Mouse (Mus musculus): ENCODE results near the gene Gpm6b. TPM values are rescaled to one million over a fixed set of nuclear protein-coding genes. Genes with fewer than 3 reads are reported as not detected.

Gpm6b gene
- polyA plus RNA-seq, 1 experiment from 2014 or later: 5.1 TPM

GRCm38 (mm10) chrX:166354913-166355312 is 116.2 kb downstream of the Gpm6b start:
- Histone ChIP-seq H3K36me3 (ENCODE audit: control insufficient read depth, insufficient read depth, low read length) (no peaks in the 10 kb centered on the region), H3K4me3 (ENCODE audit: low read depth, low read length) (no peak overlapping the region), H3K9me3 (ENCODE audit: control insufficient read depth, low read length) (no peaks in the 10 kb centered on the region), H3K27me3 (replicated peaks; ENCODE audit: control insufficient read depth, insufficient read depth, low read length) (peaks cover 2% of the 10 kb centered on the region; the same call in 1 of the 2 replicates), H3K27ac (ENCODE audit: low read depth, low read length) (no peak overlapping the region), H3K4me1 (replicated peaks; ENCODE audit: control insufficient read depth, insufficient read depth, low read length) (no peaks in the 10 kb centered on the region), H3K4me2 (no peak overlapping the region), H3K9ac (ENCODE audit: low read depth, low read length) (no peak overlapping the region)
- DNase-seq (ENCODE audit: low spot score): no peak
- 54% methylated on average over 1 of the region's 1 CpGs for WGBS
- no peak for ATAC-seq (replicated peaks; ENCODE audit: low FRiP score)

GRCm38 (mm10) chrX:166356276-166356675 is 117.6 kb downstream of the Gpm6b start:
- no peaks in the 10 kb centered on the region for H3K9me3 ChIP-seq (ENCODE audit: control insufficient read depth, low read length)
- H3K27me3 ChIP-seq (replicated peaks; ENCODE audit: control insufficient read depth, insufficient read depth, low read length): peaks cover 7% of the 10 kb centered on the region
- no peaks in the 10 kb centered on the region for H3K36me3 ChIP-seq (ENCODE audit: control insufficient read depth, insufficient read depth, low read length)
- DNase-seq (ENCODE audit: low spot score) (no peak), ATAC-seq (replicated peaks; ENCODE audit: low FRiP score) (no peak)
- no peak overlapping the region for H3K9ac ChIP-seq (ENCODE audit: low read depth, low read length)
- no peak overlapping the region for H3K4me2 ChIP-seq
- 90% methylated on average over 3 of the region's 3 CpGs for WGBS
- H3K4me3 ChIP-seq (ENCODE audit: low read depth, low read length): no peak overlapping the region
- no peak overlapping the region for H3K27ac ChIP-seq (ENCODE audit: low read depth, low read length)
- H3K4me1 ChIP-seq (replicated peaks; ENCODE audit: control insufficient read depth, insufficient read depth, low read length): no peaks in the 10 kb centered on the region

GRCm38 (mm10) chrX:166358955-166359354 is 120.2 kb downstream of the Gpm6b start:
- WGBS: 67% methylated on average over 2 of the region's 2 CpGs
- no peak overlapping the region for H3K27ac ChIP-seq (ENCODE audit: low read depth, low read length)
- no peaks in the 10 kb centered on the region for H3K9me3 ChIP-seq (ENCODE audit: control insufficient read depth, low read length)
- no peaks in the 10 kb centered on the region for H3K36me3 ChIP-seq (ENCODE audit: control insufficient read depth, insufficient read depth, low read length)
- no peak for ATAC-seq (replicated peaks; ENCODE audit: low FRiP score)
- H3K27me3 ChIP-seq (replicated peaks; ENCODE audit: control insufficient read depth, insufficient read depth, low read length): peaks cover 5% of the 10 kb centered on the region
- no peak overlapping the region for H3K4me2 ChIP-seq
- no peaks in the 10 kb centered on the region for H3K4me1 ChIP-seq (replicated peaks; ENCODE audit: control insufficient read depth, insufficient read depth, low read length)
- DNase-seq (ENCODE audit: low spot score): no peak
- no peak overlapping the region for H3K4me3 ChIP-seq (ENCODE audit: low read depth, low read length)
- H3K9ac ChIP-seq (ENCODE audit: low read depth, low read length): no peak overlapping the region

GRCm38 (mm10) chrX:166359927-166360440 is 121.3 kb downstream of the Gpm6b start:
- H3K4me3 ChIP-seq (ENCODE audit: low read depth, low read length): no peak overlapping the region
- no peaks in the 10 kb centered on the region for H3K36me3 ChIP-seq (ENCODE audit: control insufficient read depth, insufficient read depth, low read length)
- no peak overlapping the region for H3K4me2 ChIP-seq
- no peak overlapping the region for H3K27ac ChIP-seq (ENCODE audit: low read depth, low read length)
- ATAC-seq (replicated peaks; ENCODE audit: low FRiP score) (no peak), DNase-seq (ENCODE audit: low spot score) (no peak)
- no peak overlapping the region for H3K9ac ChIP-seq (ENCODE audit: low read depth, low read length)
- H3K4me1 ChIP-seq (replicated peaks; ENCODE audit: control insufficient read depth, insufficient read depth, low read length): no peaks in the 10 kb centered on the region
- H3K27me3 ChIP-seq (replicated peaks; ENCODE audit: control insufficient read depth, insufficient read depth, low read length): peaks cover 5% of the 10 kb centered on the region
- H3K9me3 ChIP-seq (ENCODE audit: control insufficient read depth, low read length): no peaks in the 10 kb centered on the region
- WGBS: 64% methylated on average over 2 of the region's 2 CpGs

- 67% methylated on average over 4 of the region's 4 CpGs for WGBS
- Histone ChIP-seq H3K4me1 (replicated peaks; ENCODE audit: control insufficient read depth, insufficient read depth, low read length) (no peaks in the 10 kb centered on the region), H3K9ac (ENCODE audit: low read depth, low read length) (no peak overlapping the region), H3K4me3 (ENCODE audit: low read depth, low read length) (no peak overlapping the region), H3K4me2 (no peak overlapping the region), H3K36me3 (ENCODE audit: control insufficient read depth, insufficient read depth, low read length) (no peaks in the 10 kb centered on the region), H3K27me3 (replicated peaks; ENCODE audit: control insufficient read depth, insufficient read depth, low read length) (peaks cover 5% of the 10 kb centered on the region), H3K9me3 (ENCODE audit: control insufficient read depth, low read length) (no peaks in the 10 kb centered on the region), H3K27ac (ENCODE audit: low read depth, low read length) (no peak overlapping the region)
- DNase-seq (ENCODE audit: low spot score) (no peak), ATAC-seq (replicated peaks; ENCODE audit: low FRiP score) (no peak)
These were observed 121.7 kb downstream of the Gpm6b start for GRCm38 (mm10) chrX:166360455-166360854.

GRCm38 (mm10) chrX:166365458-166366213 is 126.9 kb downstream of the Gpm6b start:
- Histone ChIP-seq H3K36me3 (ENCODE audit: control insufficient read depth, insufficient read depth, low read length) (no peaks in the 10 kb centered on the region), H3K9me3 (ENCODE audit: control insufficient read depth, low read length) (no peaks in the 10 kb centered on the region), H3K4me3 (ENCODE audit: low read depth, low read length) (no peak overlapping the region), H3K4me2 (no peak overlapping the region), H3K27ac (ENCODE audit: low read depth, low read length) (no peak overlapping the region), H3K27me3 (replicated peaks; ENCODE audit: control insufficient read depth, insufficient read depth, low read length) (peaks cover 9% of the 10 kb centered on the region), H3K4me1 (replicated peaks; ENCODE audit: control insufficient read depth, insufficient read depth, low read length) (no peaks in the 10 kb centered on the region), H3K9ac (ENCODE audit: low read depth, low read length) (no peak overlapping the region)
- 82% methylated on average over 8 of the region's 8 CpGs for WGBS
- DNase-seq (ENCODE audit: low spot score): no peak
- no peak for ATAC-seq (replicated peaks; ENCODE audit: low FRiP score)

- DNase-seq (ENCODE audit: low spot score) (no peak), ATAC-seq (replicated peaks; ENCODE audit: low FRiP score) (no peak)
- no peaks in the 10 kb centered on the region for H3K9me3 ChIP-seq (ENCODE audit: control insufficient read depth, low read length)
- H3K4me1 ChIP-seq (replicated peaks; ENCODE audit: control insufficient read depth, insufficient read depth, low read length): no peaks in the 10 kb centered on the region
- no peak overlapping the region for H3K9ac ChIP-seq (ENCODE audit: low read depth, low read length)
- no peak overlapping the region for H3K4me2 ChIP-seq
- H3K27ac ChIP-seq (ENCODE audit: low read depth, low read length): no peak overlapping the region
- H3K4me3 ChIP-seq (ENCODE audit: low read depth, low read length): no peak overlapping the region
- peaks cover 12% of the 10 kb centered on the region; the same call in 1 of the 2 replicates for H3K27me3 ChIP-seq (replicated peaks; ENCODE audit: control insufficient read depth, insufficient read depth, low read length)
- 64% methylated on average over 9 of the region's 9 CpGs for WGBS
- no peaks in the 10 kb centered on the region for H3K36me3 ChIP-seq (ENCODE audit: control insufficient read depth, insufficient read depth, low read length)
These were observed 138.1 kb downstream of the Gpm6b start for GRCm38 (mm10) chrX:166376681-166377328.

- H3K27ac ChIP-seq (ENCODE audit: low read depth, low read length): no peak overlapping the region
- H3K9me3 ChIP-seq (ENCODE audit: control insufficient read depth, low read length): no peaks in the 10 kb centered on the region
- no peak for DNase-seq (ENCODE audit: low spot score)
- no peak for ATAC-seq (replicated peaks; ENCODE audit: low FRiP score)
- H3K4me2 ChIP-seq: no peak overlapping the region
- no peak overlapping the region for H3K9ac ChIP-seq (ENCODE audit: low read depth, low read length)
- H3K27me3 ChIP-seq (replicated peaks; ENCODE audit: control insufficient read depth, insufficient read depth, low read length): peaks cover 8% of the 10 kb centered on the region; the same call in 1 of the 2 replicates
- WGBS: 85% methylated on average over 5 of the region's 5 CpGs
- H3K36me3 ChIP-seq (ENCODE audit: control insufficient read depth, insufficient read depth, low read length): no peaks in the 10 kb centered on the region
- H3K4me3 ChIP-seq (ENCODE audit: low read depth, low read length): no peak overlapping the region
- no peaks in the 10 kb centered on the region for H3K4me1 ChIP-seq (replicated peaks; ENCODE audit: control insufficient read depth, insufficient read depth, low read length)
These were observed 139.9 kb downstream of the Gpm6b start for GRCm38 (mm10) chrX:166378652-166379051.

All from liver, embryonic 11.5 days (tissue).